Mouse (Mus musculus): ENCODE measurements at regions not wholly inside any gene's neighbourhood (a gene's known extent, or its start where the extent isn't known, plus 50 kb on each side); places are given as distances from the start of the nearest gene placed in this dataset.

- TF ChIP-seq CTCF (IDR thresholded peaks at IDR 0.05; ENCODE audit: low read depth) (no peak), EP300 (IDR thresholded peaks at IDR 0.05; ENCODE audit: low read depth) (no peak)
These were observed 2971.0 kb downstream of the Gm37988 start for GRCm38 (mm10) chr1:7778657-7779056.
